Mouse (Mus musculus): Measurements from ENCODE around the gene Nfkbie.

DNA sequence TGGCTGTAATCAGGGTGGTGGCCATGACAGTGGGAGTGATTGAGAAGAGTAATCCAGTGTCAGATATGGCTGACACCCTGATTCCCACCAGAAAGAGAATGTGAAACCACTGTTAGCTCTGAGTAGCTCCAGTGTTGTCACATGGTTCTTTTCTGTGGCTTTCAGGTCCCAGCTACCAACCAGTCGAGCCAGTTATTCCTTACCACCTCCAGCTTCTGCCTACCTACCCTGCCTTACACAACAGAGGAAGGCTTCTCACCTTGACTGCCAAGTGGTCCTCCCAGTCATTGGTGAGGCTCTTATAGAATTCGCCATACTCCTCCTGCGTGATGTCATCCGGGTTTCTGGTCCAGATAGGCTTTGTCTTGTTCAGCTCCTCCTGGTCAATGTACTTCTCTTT is 14.5 kb downstream of the Nfkbie start:
- no peak for TF ChIP-seq CTCF (IDR thresholded peaks at IDR 0.05; ENCODE audit: borderline replicate concordance, insufficient read depth, low read depth, low read length)
- TF ChIP-seq POLR2A (IDR thresholded peaks at IDR 0.05; ENCODE audit: borderline replicate concordance, insufficient read depth, low read length) = no peak
